11 mouse cellular contexts compared by ENCODE assay signal in the genomic region with DNA sequence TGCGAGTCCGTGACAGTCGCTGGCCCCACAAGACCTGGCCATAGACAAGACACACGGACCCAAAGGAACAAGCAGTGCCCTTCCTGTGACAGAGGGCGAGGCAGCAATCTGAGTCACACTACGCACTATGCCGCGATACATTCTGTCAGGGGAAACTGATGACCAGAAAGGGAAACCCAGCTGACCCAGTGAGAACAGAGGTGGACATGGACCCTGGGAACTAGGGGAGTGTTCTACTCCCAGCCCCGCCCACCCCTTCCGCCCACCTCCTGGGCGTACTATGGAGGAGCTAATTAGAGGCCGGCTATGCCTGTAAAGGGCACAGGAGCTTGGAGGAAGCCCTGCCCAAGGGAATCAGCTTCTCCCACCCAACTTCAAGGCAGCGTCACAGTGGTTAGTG. TPM values are rescaled to one million over a fixed set of nuclear protein-coding genes. Genes with fewer than 3 reads are reported as not detected.
A peak's percentile ranks its signal among the peaks of the same experiment; 100 is the strongest.
DNase-seq lines count a peak whose midpoint lies in the region; ATAC-seq and TF ChIP-seq lines count a peak whose summit lies in the region.
"Had no signal": no experiment of that assay in that cellular context is flagged by ENCODE, and none has a peak within 500 bp of the region (broad histone marks: within the 10 kb centered on the region; RNA-seq: fewer than 3 reads in every experiment).

No protein-coding gene starts in this region.

- H3K27me3 ChIP-seq in heart, embryonic 10.5 days (ENCODE audit: insufficient read depth, poor library complexity, severe bottlenecking) = no peaks in the 10 kb centered on the region
- H3K27me3 ChIP-seq in midbrain, embryonic 10.5 days (ENCODE audit: low read depth, poor library complexity, severe bottlenecking) = peaks cover 79% of the 10 kb centered on the region
- H3K27me3 ChIP-seq in midbrain, postnatal 0 days (ENCODE audit: insufficient read depth, low read length) = 0 out of 2 replicates have a peak, but pooled peaks cover 3% of the 10 kb centered on the region
- H3K27me3 ChIP-seq in limb, embryonic 10.5 days (ENCODE audit: low read depth, poor library complexity, severe bottlenecking) = no peaks in the 10 kb centered on the region
- H3K27me3 ChIP-seq in stomach, embryonic 16.5 days (ENCODE audit: control insufficient read depth, insufficient read depth, low read length) = no peaks in the 10 kb centered on the region

- H3K27ac ChIP-seq in heart, embryonic 10.5 days = peak overlapping the region; percentile 84
- no peak overlapping the region for H3K27ac ChIP-seq in midbrain, embryonic 10.5 days (replicated peaks)
- no peak overlapping the region for H3K27ac ChIP-seq in midbrain, postnatal 0 days (ENCODE audit: low read depth, low read length)
- H3K27ac ChIP-seq in limb, embryonic 10.5 days = no peak overlapping the region
- H3K27ac ChIP-seq in stomach, embryonic 16.5 days (ENCODE audit: low read length) = no peak overlapping the region

- WGBS in heart, embryonic 10.5 days = 14% methylated on average over 13 of the region's 13 CpGs
- 8% methylated on average over 13 of the region's 13 CpGs for WGBS in midbrain, embryonic 10.5 days
- WGBS in midbrain, postnatal 0 days = 18% methylated on average over 13 of the region's 13 CpGs
- 9% methylated on average over 13 of the region's 13 CpGs for WGBS in limb, embryonic 10.5 days
- 23% methylated on average over 13 of the region's 13 CpGs for WGBS in stomach, embryonic 16.5 days

- peaks cover 45% of the 10 kb centered on the region for H3K4me1 ChIP-seq in heart, embryonic 10.5 days
- H3K4me1 ChIP-seq in midbrain, embryonic 10.5 days = peaks cover 41% of the 10 kb centered on the region
- no peaks in the 10 kb centered on the region for H3K4me1 ChIP-seq in midbrain, postnatal 0 days (ENCODE audit: insufficient read depth, low read length)
- H3K4me1 ChIP-seq in limb, embryonic 10.5 days = peaks cover 37% of the 10 kb centered on the region
- H3K4me1 ChIP-seq in stomach, embryonic 16.5 days (ENCODE audit: control insufficient read depth, insufficient read depth, low read length) = peaks cover 19% of the 10 kb centered on the region

- H3K4me3 ChIP-seq in heart, embryonic 10.5 days = peak overlapping the region; percentile 46
- H3K4me3 ChIP-seq in midbrain, embryonic 10.5 days = 0 out of 2 replicates have a peak overlapping the region, but pooled peaks have one; percentile 2
- H3K4me3 ChIP-seq in midbrain, postnatal 0 days (ENCODE audit: low read depth, low read length) = no peak overlapping the region
- peak overlapping the region; percentile 20; the same call in 1 of the 2 replicates for H3K4me3 ChIP-seq in limb, embryonic 10.5 days
- H3K4me3 ChIP-seq in stomach, embryonic 16.5 days (replicated peaks; ENCODE audit: low read length) = no peak overlapping the region

- no peak overlapping the region for H3K4me2 ChIP-seq in midbrain, postnatal 0 days (ENCODE audit: low read depth, low read length, poor library complexity, severe bottlenecking)
- H3K4me2 ChIP-seq in stomach, embryonic 16.5 days (ENCODE audit: low read depth, low read length) = peak overlapping the region; percentile 34; the same call in 1 of the 2 replicates

- no peak for DNase-seq in heart, embryonic 10.5 days (ENCODE audit: low spot score)
- DNase-seq in heart, postnatal 36 days = no peak
- no peak for DNase-seq in midbrain, embryonic 10.5 days (ENCODE audit: low spot score)
- no peak for DNase-seq in midbrain, postnatal 0 days (ENCODE audit: low spot score)
- peak; percentile 53 for DNase-seq in limb, embryonic 10.5 days (ENCODE audit: low spot score)
- DNase-seq in urinary bladder, adult 18-20 months (ENCODE audit: low spot score in 2 of 2) = no peak
- DNase-seq in layer of hippocampus, postnatal 36 days = no peak
- DNase-seq: adrenal gland, postnatal 10 days; cerebellum, postnatal 36 days; gastrocnemius, postnatal 36 days had no signal

- no peaks in the 10 kb centered on the region for H3K36me3 ChIP-seq in heart, embryonic 10.5 days
- no peaks in the 10 kb centered on the region for H3K36me3 ChIP-seq in midbrain, embryonic 10.5 days
- H3K36me3 ChIP-seq in midbrain, postnatal 0 days (ENCODE audit: insufficient read depth, low read length) = peaks cover 5% of the 10 kb centered on the region; the same call in 1 of the 2 replicates
- no peaks in the 10 kb centered on the region for H3K36me3 ChIP-seq in limb, embryonic 10.5 days
- H3K36me3 ChIP-seq in stomach, embryonic 16.5 days (ENCODE audit: control insufficient read depth, insufficient read depth, low read length) = no peaks in the 10 kb centered on the region

- no peak for ATAC-seq in midbrain, postnatal 0 days (ENCODE audit: low FRiP score)
- no peak for ATAC-seq in stomach, embryonic 16.5 days (ENCODE audit: insufficient read depth, low FRiP score)

- H3K9me3 ChIP-seq in heart, embryonic 10.5 days = no peaks in the 10 kb centered on the region
- no peaks in the 10 kb centered on the region for H3K9me3 ChIP-seq in midbrain, embryonic 10.5 days (replicated peaks)
- H3K9me3 ChIP-seq in midbrain, postnatal 0 days (ENCODE audit: low read length) = no peaks in the 10 kb centered on the region
- no peaks in the 10 kb centered on the region for H3K9me3 ChIP-seq in limb, embryonic 10.5 days (replicated peaks)
- H3K9me3 ChIP-seq in stomach, embryonic 16.5 days (replicated peaks; ENCODE audit: control insufficient read depth, low read length) = no peaks in the 10 kb centered on the region

- TF ChIP-seq CTCF in midbrain, postnatal 0 days (IDR thresholded peaks at IDR 0.05) = no peak

- intact Hi-C loops in heart, postnatal 36 days (cut with DNase I) = loop anchor here (10.0 kb wide), 1 partner anchor 654 kb away; no protein-coding TSS in a partner anchor

- no peak overlapping the region for H3K9ac ChIP-seq in midbrain, postnatal 0 days (replicated peaks; ENCODE audit: low read length, poor library complexity, severe bottlenecking)
- peak overlapping the region; percentile 31 for H3K9ac ChIP-seq in stomach, embryonic 16.5 days (ENCODE audit: low read length)

RNA-seq across cellular contexts. Expression of gene Pcbd1, which starts 19.9 kb away (rescaled TPM):
- 63.1 and 69.7 TPM in 2 replicates for polyA plus RNA-seq in heart, embryonic 10.5 days (2016; fragmentation: Nextera tagmentation; extraction: Ambion mirVana)
- under 1 TPM; 0.39 to 0.95 TPM for total RNA-seq in heart, postnatal 36 days (2021)
- 21.0 and 29.3 TPM in 2 replicates for polyA plus RNA-seq in midbrain, embryonic 10.5 days (2016; fragmentation: Nextera tagmentation; extraction: Ambion mirVana)
- total RNA-seq in midbrain, postnatal 0 days (2014; rRNA removed) = 15.6 and 30.3 TPM in 2 replicates
- 73.1 and 74.8 TPM in 2 replicates for polyA plus RNA-seq in midbrain, postnatal 0 days (2015; fragmentation: Nextera tagmentation; extraction: Ambion mirVana)
- 19.3 and 22.1 TPM in 2 replicates for polyA plus RNA-seq in limb, embryonic 10.5 days (2016; fragmentation: Nextera tagmentation; extraction: Ambion mirVana)
- 123 and 124 TPM in 2 replicates for polyA plus RNA-seq in stomach, embryonic 16.5 days (2015; fragmentation: Nextera tagmentation; extraction: Ambion mirVana)
- 10 to 100 TPM; 12.6 to 15.1 TPM for total RNA-seq in layer of hippocampus, postnatal 36 days (2021)

Comparison
In these comparisons a context has a peak if more than half of its experiments do, and no peak if none do; other contexts are left out.
1. H3K4me3 ChIP-seq: peak in heart, embryonic 10.5 days (single experiment), midbrain, embryonic 10.5 days (single experiment) and limb, embryonic 10.5 days (single experiment); none in midbrain, postnatal 0 days (single experiment) and stomach, embryonic 16.5 days (single experiment).